Mouse (Mus musculus) midbrain, embryonic 14.5 days (tissue): ENCODE data around the gene Myo9a. TPM values are rescaled to one million over a fixed set of nuclear protein-coding genes. Genes with fewer than 3 reads are reported as not detected.
A peak's percentile ranks its signal among the peaks of the same experiment; 100 is the strongest.

Experiments
- ATAC-seq: fragments of 200-750 bp; cut with Nextera tagmentation; 2 replicates; pipeline ENCODE4 v1.8.0; 2017; ENCODE audit warnings: moderate number of reproducible peaks, moderate library complexity; ENCODE audit not compliant: low FRiP score, low TSS enrichment
- DNase-seq: peaks from one replicate; pipeline ENCODE4 v3.0.0-alpha.2; 2015
- H3K27ac ChIP-seq: fragments of 300-500 bp; sonication (generic); replicated peaks from 2 replicates; pipeline ENCODE4 v1.5.1; 2014; ENCODE audit warnings: mild to moderate bottlenecking, low read depth, low read length, moderate library complexity
- H3K27me3 ChIP-seq: fragments of 300-500 bp; sonication (generic); 2 replicates; pipeline ENCODE4 v1.6.1; 2014; ENCODE audit warnings: low read length, control low read depth, mixed read lengths; ENCODE audit not compliant: control insufficient read depth, insufficient read depth
- H3K36me3 ChIP-seq: fragments of 300-500 bp; sonication (generic); 2 replicates; pipeline ENCODE4 v1.6.1; 2014; ENCODE audit warnings: low read length, control low read depth; ENCODE audit not compliant: control insufficient read depth, insufficient read depth
- H3K4me1 ChIP-seq: fragments of 300-500 bp; sonication (generic); 2 replicates; pipeline ENCODE4 v1.6.1; 2014; ENCODE audit warnings: mild to moderate bottlenecking, antibody characterized with exemption, low read length, control low read depth; ENCODE audit not compliant: control insufficient read depth, insufficient read depth
- H3K4me2 ChIP-seq: fragments of 300-500 bp; sonication (generic); 2 replicates; pipeline ENCODE4 v1.6.1; 2014; ENCODE audit warnings: mild to moderate bottlenecking, low read length, moderate library complexity
- H3K4me3 ChIP-seq: fragments of 300-500 bp; sonication (generic); replicated peaks from 2 replicates; pipeline ENCODE4 v1.5.1; 2014; ENCODE audit warnings: low read depth, low read length
- H3K9ac ChIP-seq: fragments of 300-500 bp; sonication (generic); replicated peaks from 2 replicates; pipeline ENCODE4 v1.6.1; 2014; ENCODE audit warnings: mild to moderate bottlenecking, low read length, moderate library complexity
- H3K9me3 ChIP-seq: fragments of 300-500 bp; sonication (generic); 2 replicates; pipeline ENCODE4 v1.6.1; 2016; ENCODE audit warnings: low read length, control low read depth, mixed read lengths; ENCODE audit not compliant: control insufficient read depth
- WGBS: fragments of 180-500 bp; shearing (Covaris S2); extraction: QIAGEN DNeasy Blood & Tissue Kit; methylation state at CpG from one replicate; pipeline ENCODE4 v1.1.7; 2014; 5-methylcytosine and 5-hydroxymethylcytosine counted together
- polyA plus RNA-seq: library from polyadenylated mRNA; unstranded; fragments of >200 nt; fragmentation: Nextera tagmentation; extraction: Ambion mirVana; gene quantifications from 2 replicates; pipeline ENCODE4 v1.2.1, GENCODE M21; 2014

Myo9a gene
- polyA plus RNA-seq = 30.2 and 34.0 TPM in 2 replicates

GRCm38 (mm10) chr9:59750267-59751065, at the start of gene Myo9a, which contains the start of gene Senp8:
Gene Myo9a, plus strand, starts transcription at chr9:59750896.
Gene Senp8, minus strand, starts transcription at chr9:59750710.
- WGBS = under 1% methylated on average over 59 of the region's 59 CpGs
- DNase-seq (peak; percentile 99), ATAC-seq (peak; percentile 96)
- H3K4me3 ChIP-seq = peak within 1 kb of the TSS; percentile 87
- H3K27me3 ChIP-seq = no peaks in the 10 kb centered on the region
- H3K36me3 ChIP-seq = no peaks in the 10 kb centered on the region
- peak within 1 kb of the TSS; percentile 92 for H3K9ac ChIP-seq
- H3K27ac ChIP-seq = peak within 1 kb of the TSS; percentile 93
- H3K4me2 ChIP-seq = peak within 1 kb of the TSS; percentile 76
- peaks cover 19% of the 10 kb centered on the region for H3K4me1 ChIP-seq
- H3K9me3 ChIP-seq = no peaks in the 10 kb centered on the region

GRCm38 (mm10) chr9:59701094-59701493, 49.6 kb upstream of the Myo9a start:
- Histone ChIP-seq H3K4me2 (no peak overlapping the region), H3K4me3 (no peak overlapping the region), H3K27me3 (no peaks in the 10 kb centered on the region), H3K9ac (no peak overlapping the region), H3K36me3 (no peaks in the 10 kb centered on the region), H3K9me3 (no peaks in the 10 kb centered on the region), H3K27ac (no peak overlapping the region), H3K4me1 (no peaks in the 10 kb centered on the region)
- 84% methylated on average over 7 of the region's 7 CpGs for WGBS
- DNase-seq (no peak), ATAC-seq (no peak)

- no peaks in the 10 kb centered on the region for H3K9me3 ChIP-seq
- no peak overlapping the region for H3K4me3 ChIP-seq
- H3K4me2 ChIP-seq = no peak overlapping the region
- DNase-seq = no peak
- no peaks in the 10 kb centered on the region for H3K4me1 ChIP-seq
- 72% methylated on average over 6 of the region's 6 CpGs for WGBS
- H3K27me3 ChIP-seq = no peaks in the 10 kb centered on the region
- no peak overlapping the region for H3K27ac ChIP-seq
- no peak for ATAC-seq
- no peak overlapping the region for H3K9ac ChIP-seq
- no peaks in the 10 kb centered on the region for H3K36me3 ChIP-seq
Observed at GRCm38 (mm10) chr9:59703099-59703498, 47.6 kb upstream of the Myo9a start.

GRCm38 (mm10) chr9:59706850-59707825, 43.6 kb upstream of the Myo9a start:
- H3K4me1 ChIP-seq = no peaks in the 10 kb centered on the region
- no peaks in the 10 kb centered on the region for H3K27me3 ChIP-seq
- no peak overlapping the region for H3K4me3 ChIP-seq
- no peak overlapping the region for H3K27ac ChIP-seq
- DNase-seq (no peak), ATAC-seq (no peak)
- 65% methylated on average over 10 of the region's 10 CpGs for whole genome bisulfite sequencing
- no peak overlapping the region for H3K9ac ChIP-seq
- H3K36me3 ChIP-seq = no peaks in the 10 kb centered on the region
- no peak overlapping the region for H3K4me2 ChIP-seq
- no peaks in the 10 kb centered on the region for H3K9me3 ChIP-seq

GRCm38 (mm10) chr9:59709225-59709624, 41.5 kb upstream of the Myo9a start:
- Histone ChIP-seq H3K4me3 (no peak overlapping the region), H3K4me1 (no peaks in the 10 kb centered on the region), H3K9ac (no peak overlapping the region), H3K4me2 (no peak overlapping the region), H3K27ac (no peak overlapping the region), H3K36me3 (no peaks in the 10 kb centered on the region), H3K9me3 (no peaks in the 10 kb centered on the region), H3K27me3 (no peaks in the 10 kb centered on the region)
- DNase-seq = no peak
- ATAC-seq = no peak
- 91% methylated on average over 3 of the region's 3 CpGs for WGBS

GRCm38 (mm10) chr9:59716275-59716898, 34.3 kb upstream of the Myo9a start:
- Histone ChIP-seq H3K4me2 (no peak overlapping the region), H3K4me1 (no peaks in the 10 kb centered on the region), H3K9me3 (no peaks in the 10 kb centered on the region), H3K27me3 (no peaks in the 10 kb centered on the region), H3K27ac (no peak overlapping the region), H3K36me3 (no peaks in the 10 kb centered on the region), H3K4me3 (no peak overlapping the region), H3K9ac (no peak overlapping the region)
- no peak for DNase-seq
- 84% methylated on average over 7 of the region's 7 CpGs for WGBS
- no peak for ATAC-seq

GRCm38 (mm10) chr9:59718237-59718636, 32.5 kb upstream of the Myo9a start:
- Histone ChIP-seq H3K9ac (no peak overlapping the region), H3K4me2 (no peak overlapping the region), H3K36me3 (no peaks in the 10 kb centered on the region), H3K27me3 (no peaks in the 10 kb centered on the region), H3K4me3 (no peak overlapping the region), H3K9me3 (no peaks in the 10 kb centered on the region), H3K27ac (no peak overlapping the region), H3K4me1 (0 out of 2 replicates have a peak, but pooled peaks cover under 1% of the 10 kb centered on the region)
- DNase-seq (no peak), ATAC-seq (no peak)
- WGBS = 90% methylated on average over 4 of the region's 4 CpGs

GRCm38 (mm10) chr9:59721144-59721543, 29.6 kb upstream of the Myo9a start:
- WGBS = 91% methylated on average over 5 of the region's 5 CpGs

More at GRCm38 (mm10) chr9:59721144-59721543, 29.6 kb upstream of the Myo9a start:
- Histone ChIP-seq H3K36me3 (no peaks in the 10 kb centered on the region), H3K4me2 (no peak overlapping the region), H3K4me1 (peaks cover 8% of the 10 kb centered on the region; the same call in 1 of the 2 replicates), H3K27ac (no peak overlapping the region), H3K9ac (no peak overlapping the region), H3K4me3 (no peak overlapping the region), H3K9me3 (no peaks in the 10 kb centered on the region), H3K27me3 (no peaks in the 10 kb centered on the region)
- DNase-seq (no peak), ATAC-seq (no peak)
